Mouse (Mus musculus) megakaryocyte, embryonic 14.5 days (primary cell): ENCODE data around the gene Rasa1.

Experiments used
- FLI1 ChIP-seq: IDR thresholded peaks from 2 replicates; pipeline ENCODE4 v1.6.1; 2012; ENCODE audit warnings: low read length, inconsistent platforms, mixed read lengths
- GATA1 ChIP-seq: IDR thresholded peaks from 3 replicates; pipeline ENCODE4 v1.6.1; 2012; ENCODE audit warnings: mixed read lengths, low read length, inconsistent platforms, borderline replicate concordance

DNA sequence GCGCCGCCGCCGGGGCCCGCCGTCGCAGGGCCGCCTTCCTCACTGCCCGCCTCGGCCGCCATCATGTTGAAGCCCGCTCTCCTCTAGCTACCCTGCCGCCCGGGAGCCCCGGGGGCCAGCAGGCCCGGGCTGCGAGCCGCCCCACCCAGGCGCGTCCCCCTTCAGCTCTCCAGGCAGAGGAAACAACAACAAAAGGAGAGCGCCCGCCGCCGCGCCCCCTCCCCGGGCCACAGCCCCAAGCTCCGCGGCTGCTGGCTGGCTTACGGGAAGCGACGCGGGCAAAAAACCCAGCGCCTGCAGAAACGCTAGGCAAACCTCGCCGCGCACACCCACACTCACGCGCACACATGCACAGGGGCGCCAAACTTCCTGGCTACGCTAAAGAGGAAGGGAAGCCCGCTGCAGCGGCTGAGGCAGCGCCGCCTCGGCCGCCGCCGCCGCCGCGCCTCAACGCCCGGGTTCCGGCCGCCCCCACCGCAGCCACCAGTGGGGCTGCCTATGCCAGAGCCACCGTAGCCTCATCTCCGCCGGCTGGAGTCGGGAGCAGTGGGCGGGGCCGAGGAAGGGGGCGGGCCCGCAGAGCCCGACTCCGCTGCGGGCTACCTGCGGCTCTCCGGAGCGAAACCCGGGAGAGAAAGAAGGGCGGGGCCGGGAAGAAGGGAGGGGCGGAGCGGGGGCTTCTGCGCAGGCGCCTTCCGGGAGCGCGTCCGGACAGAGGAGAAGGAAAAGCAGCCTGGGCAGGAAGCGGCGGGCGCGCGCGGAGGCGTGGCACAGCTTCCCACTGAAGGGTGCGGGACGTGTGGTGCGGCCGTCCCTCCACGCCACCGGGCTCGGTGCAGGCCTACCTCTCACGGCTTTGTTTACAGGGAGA is at the start of gene Rasa1:
- no peak for TF ChIP-seq FLI1
- TF ChIP-seq GATA1 = no peak
